Comparison of ENCODE assay signal across 15 mouse cellular contexts in genomic region chr10:30439802-30440201, GRCm38 (mm10).
"Had no signal": no experiment of that assay in that cellular context is flagged by ENCODE, and none has a peak within 500 bp of the region (broad histone marks: within the 10 kb centered on the region; RNA-seq: fewer than 3 reads in every experiment).

No protein-coding gene starts in this region.

- H3K9me3 ChIP-seq: limb, embryonic 10.5 days; liver, embryonic 15.5 days; midbrain, embryonic 15.5 days; stomach, embryonic 15.5 days had no signal

- H3K27ac ChIP-seq: left cerebral cortex, adult 2 months; limb, embryonic 10.5 days; liver, embryonic 15.5 days; macrophage; midbrain, embryonic 15.5 days; stomach, embryonic 15.5 days had no signal

- DNase-seq: kidney, adult 11 months; kidney, adult 9 months; kidney, postnatal 10 days; lung, embryonic 14.5 days; lung, postnatal 10 days; spleen, adult 18-20 months; thymus, postnatal 36 days had no signal

- H3K4me3 ChIP-seq: left cerebral cortex, adult 2 months; limb, embryonic 10.5 days; liver, embryonic 15.5 days; megakaryocyte, embryonic 14.5 days; midbrain, embryonic 15.5 days; stomach, embryonic 15.5 days had no signal

- H3K4me1 ChIP-seq: liver, embryonic 15.5 days; megakaryocyte, embryonic 14.5 days; midbrain, embryonic 15.5 days; stomach, embryonic 15.5 days had no signal

- H3K36me3 ChIP-seq: limb, embryonic 10.5 days; liver, embryonic 15.5 days; midbrain, embryonic 15.5 days; stomach, embryonic 15.5 days had no signal

- ATAC-seq: midbrain, embryonic 15.5 days had no signal

- H3K9ac ChIP-seq: liver, embryonic 15.5 days; lung, embryonic 14.5 days; midbrain, embryonic 15.5 days; stomach, embryonic 15.5 days had no signal

- H3K27me3 ChIP-seq: liver, embryonic 15.5 days; megakaryocyte, embryonic 14.5 days; midbrain, embryonic 15.5 days; stomach, embryonic 15.5 days had no signal

- H3K4me2 ChIP-seq: liver, embryonic 11.5 days; liver, embryonic 15.5 days; lung, embryonic 14.5 days; midbrain, embryonic 15.5 days; stomach, embryonic 15.5 days had no signal
